Mouse (Mus musculus) bone marrow macrophage, adult 2 months (primary cell): ENCODE results near the gene Cnp.

Experiments used
- CTCF ChIP-seq: IDR thresholded peaks from 2 replicates; pipeline ENCODE4 v1.5.1; 2012; ENCODE audit warnings: low read depth, mild to moderate bottlenecking, low read length, moderate library complexity
- POLR2A ChIP-seq: IDR thresholded peaks from 2 replicates; pipeline ENCODE4 v1.6.1; 2012; ENCODE audit warnings: mild to moderate bottlenecking, low read depth, low read length, borderline replicate concordance

- TF ChIP-seq CTCF (no peak), POLR2A (no peak)
Observed at GRCm38 (mm10) chr11:100603155-100603554, 28.5 kb downstream of the Cnp start.
